Mouse (Mus musculus) bone marrow, adult 2 months (tissue): Measurements from ENCODE around the gene Faap20. TPM values are rescaled to one million over a fixed set of nuclear protein-coding genes. Genes with fewer than 3 reads are reported as not detected.

Source experiments
- H3K27ac ChIP-seq: fragments of 200-500 bp; 2 replicates; pipeline ENCODE4 v1.5.1; 2012; ENCODE audit warnings: low read depth, mild to moderate bottlenecking, control low read depth, inconsistent platforms, low read length; ENCODE audit not compliant: control insufficient read depth, poor library complexity, insufficient read depth
- H3K4me1 ChIP-seq: fragments of 200-500 bp; 2 replicates; pipeline ENCODE4 v1.6.1; 2011; ENCODE audit warnings: low read length; ENCODE audit not compliant: control insufficient read depth, insufficient read depth
- H3K4me3 ChIP-seq: fragments of 200-500 bp; replicated peaks from 2 replicates; pipeline ENCODE3; 2011; ENCODE audit warnings: mild to moderate bottlenecking, low read depth, low read length, control low read depth; ENCODE audit not compliant: control insufficient read depth
- CTCF ChIP-seq: fragments of 200-500 bp; IDR thresholded peaks from 2 replicates; pipeline ENCODE4 v1.5.1; 2011; ENCODE audit warnings: low read length, control low read depth; ENCODE audit not compliant: control insufficient read depth, insufficient read depth
- POLR2A ChIP-seq: fragments of 200-500 bp; IDR thresholded peaks from 2 replicates; pipeline ENCODE4 v1.6.1; 2011; ENCODE audit warnings: low read depth, mild to moderate bottlenecking, control low read depth, low read length, borderline replicate concordance; ENCODE audit not compliant: control insufficient read depth
- WGBS: fragments of 180-500 bp; shearing (Covaris S2); methylation state at CpG from one replicate; pipeline ENCODE4 v1.1.7; 2018; 5-methylcytosine and 5-hydroxymethylcytosine counted together
- polyA plus RNA-seq: library from polyadenylated mRNA; stranded (reverse); fragments of >200 nt; gene quantifications from 2 replicates; pipeline ENCODE4 v1.2.4, GENCODE M21; 2011; ENCODE audit warnings: low replicate concordance; ENCODE audit not compliant: missing spikeins, insufficient read depth, insufficient read length

Gene Faap20
- polyA plus RNA-seq, 1 experiment: 29.3 TPM

GRCm38 (mm10) chr4:155274451-155274850 lies 24.8 kb downstream of the Faap20 start:
- Histone ChIP-seq H3K27ac (no peak overlapping the region), H3K4me3 (no peak overlapping the region), H3K4me1 (no peaks in the 10 kb centered on the region)
- TF ChIP-seq CTCF (no peak), POLR2A (no peak)
- WGBS: 62% methylated on average over 5 of the region's 5 CpGs

- 55% methylated on average over 3 of the region's 3 CpGs for WGBS
- H3K4me3 ChIP-seq: no peak overlapping the region
- H3K4me1 ChIP-seq: no peaks in the 10 kb centered on the region
- H3K27ac ChIP-seq: no peak overlapping the region
- TF ChIP-seq CTCF: no peak
- TF ChIP-seq POLR2A: no peak
Observed at GRCm38 (mm10) chr4:155274851-155275250, 25.2 kb downstream of the Faap20 start.

- no peak overlapping the region for H3K27ac ChIP-seq
- no peak for TF ChIP-seq POLR2A
- no peak for TF ChIP-seq CTCF
- H3K4me3 ChIP-seq: no peak overlapping the region
- no peaks in the 10 kb centered on the region for H3K4me1 ChIP-seq
- WGBS: 78% methylated on average over 6 of the region's 6 CpGs
Observed at GRCm38 (mm10) chr4:155277963-155278362, 28.4 kb downstream of the Faap20 start.

- no peaks in the 10 kb centered on the region for H3K4me1 ChIP-seq
- WGBS: 72% methylated on average over 8 of the region's 8 CpGs
- H3K4me3 ChIP-seq: no peak overlapping the region
- no peak overlapping the region for H3K27ac ChIP-seq
- TF ChIP-seq POLR2A (no peak), CTCF (peak; percentile 15; the same call in 1 of the 2 replicates)
Observed at GRCm38 (mm10) chr4:155279054-155279453, 29.5 kb downstream of the Faap20 start.

GRCm38 (mm10) chr4:155279926-155280767 lies 30.5 kb downstream of the Faap20 start:
- WGBS: 48% methylated on average over 16 of the region's 16 CpGs
- Histone ChIP-seq H3K27ac (no peak overlapping the region), H3K4me1 (no peaks in the 10 kb centered on the region), H3K4me3 (no peak overlapping the region)
- TF ChIP-seq POLR2A (no peak), CTCF (no peak)

GRCm38 (mm10) chr4:155280768-155281121 lies 31.1 kb downstream of the Faap20 start:
- no peak overlapping the region for H3K27ac ChIP-seq
- 66% methylated on average over 1 of the region's 1 CpGs for WGBS
- TF ChIP-seq CTCF (no peak), POLR2A (no peak)
- no peaks in the 10 kb centered on the region for H3K4me1 ChIP-seq
- no peak overlapping the region for H3K4me3 ChIP-seq

GRCm38 (mm10) chr4:155281227-155281626 lies 31.6 kb downstream of the Faap20 start:
- 79% methylated on average over 2 of the region's 2 CpGs for WGBS
- no peaks in the 10 kb centered on the region for H3K4me1 ChIP-seq
- H3K27ac ChIP-seq: no peak overlapping the region
- TF ChIP-seq CTCF (no peak), POLR2A (no peak)
- H3K4me3 ChIP-seq: no peak overlapping the region

- TF ChIP-seq POLR2A (no peak), CTCF (no peak)
- Histone ChIP-seq H3K4me3 (no peak overlapping the region), H3K4me1 (no peaks in the 10 kb centered on the region), H3K27ac (no peak overlapping the region)
- WGBS: 60% methylated on average over 8 of the region's 8 CpGs
Observed at GRCm38 (mm10) chr4:155281652-155282051, 32.0 kb downstream of the Faap20 start.
